8 mouse cellular contexts compared by ENCODE assay signal in the genomic region with DNA sequence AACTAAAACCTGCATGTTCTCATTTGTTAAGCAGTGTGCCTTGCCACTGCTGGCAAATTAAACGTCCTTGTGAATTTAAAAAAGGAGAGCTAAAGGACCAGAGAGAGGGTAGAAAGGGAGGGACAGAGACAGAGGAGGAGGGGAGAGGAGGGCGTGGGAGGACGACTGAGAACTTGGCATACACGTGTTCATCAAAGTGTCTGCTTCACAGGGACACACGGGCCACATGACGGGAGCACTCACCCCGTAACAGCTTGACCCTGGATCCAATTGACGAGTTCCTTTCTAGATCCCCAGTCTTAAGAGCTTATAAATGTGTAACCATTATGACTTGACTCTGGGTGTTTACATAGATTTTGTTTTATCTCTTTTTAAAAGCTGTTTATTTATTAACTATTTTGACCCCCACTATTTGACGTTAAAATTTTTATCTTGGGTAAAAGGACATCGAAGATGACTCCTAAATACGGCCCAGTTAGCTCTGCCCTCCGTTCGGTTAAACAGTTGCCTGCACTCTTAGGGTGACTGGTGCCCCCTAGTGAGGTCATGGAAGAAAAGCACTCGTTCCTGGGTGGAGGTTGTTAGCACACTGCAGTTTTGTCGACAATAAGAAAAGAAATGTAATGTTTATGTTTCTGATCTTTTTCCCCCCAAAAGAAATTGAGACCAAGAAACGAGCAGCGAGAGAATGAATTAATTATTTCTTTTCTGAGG.
A peak's percentile ranks its signal among the peaks of the same experiment; 100 is the strongest.
DNase-seq lines count a peak whose midpoint lies in the region; ATAC-seq lines count a peak whose summit lies in the region.

No protein-coding gene starts in this region.

- ATAC-seq in frontal cortex, adult (ENCODE audit: low TSS enrichment) = peak; percentile 91
- ATAC-seq in megakaryocyte-erythroid progenitor cell, adult 5-6 weeks (replicated peaks; ENCODE audit: low FRiP score, low TSS enrichment, poor library complexity, severe bottlenecking) = peak; percentile 89

- DNase-seq in frontal cortex, postnatal 14 days (ENCODE audit: low spot score in 2 of 2) = no peak
- peak; percentile 74 for DNase-seq in 3T3-L1 (ENCODE audit: low read depth, low spot score)
- DNase-seq in adrenal gland, postnatal 10 days = peak; percentile 60
- peak; percentile 58 for DNase-seq in embryo, embryonic 9.5 days (ENCODE audit: extremely low spot score)
- peak; percentile 57 to 63 for DNase-seq in kidney, adult 8-10 months
- peak; percentile 64 for DNase-seq in thymus, postnatal 14 days

Comparison
In these comparisons a context has a peak if more than half of its experiments do, and no peak if none do; other contexts are left out.
1. DNase-seq: peak in 3T3-L1 (single experiment), adrenal gland, postnatal 10 days (single experiment), embryo, embryonic 9.5 days (single experiment), kidney, adult 8-10 months (2 of 2) and thymus, postnatal 14 days (single experiment); none in frontal cortex, postnatal 14 days (0 of 2).